Mouse (Mus musculus): ENCODE data around the gene Cdc34. TPM values are rescaled to one million over a fixed set of nuclear protein-coding genes. Genes with fewer than 3 reads are reported as not detected.
A peak's percentile ranks its signal among the peaks of the same experiment; 100 is the strongest.

Gene Cdc34
- total and polyA plus RNA-seq, 2 experiments from 2014 or later, result 61.9 to 67.9 TPM

GRCm38 (mm10) chr10:79645711-79646110 lies 36.3 kb upstream of the Cdc34 start, which contains the start of gene Odf3l2:
Gene Odf3l2 (minus strand): TSS chr10:79645738.
- H3K27ac ChIP-seq (ENCODE audit: low read depth, low read length), result no peak within 1 kb of the TSS
- no peak for DNase-seq
- H3K4me1 ChIP-seq (ENCODE audit: insufficient read depth), result no peaks in the 10 kb centered on the region
- H3K4me3 ChIP-seq (ENCODE audit: low read depth, low read length), result no peak within 1 kb of the TSS
- H3K27me3 ChIP-seq (ENCODE audit: insufficient read depth, low read length), result no peaks in the 10 kb centered on the region
- ATAC-seq, result no peak
- TF ChIP-seq CTCF (IDR thresholded peaks at IDR 0.05; ENCODE audit: low read depth), result no peak
- H3K9me3 ChIP-seq (ENCODE audit: low read length), result no peaks in the 10 kb centered on the region
- 79% methylated on average over 8 of the region's 8 CpGs for WGBS
- no peak within 1 kb of the TSS for H3K9ac ChIP-seq
- H3K4me2 ChIP-seq (ENCODE audit: low read depth), result no peak within 1 kb of the TSS
- no peaks in the 10 kb centered on the region for H3K36me3 ChIP-seq (ENCODE audit: insufficient read depth)

- Histone ChIP-seq H3K4me3 (ENCODE audit: low read depth, low read length) (no peak overlapping the region), H3K27ac (ENCODE audit: low read depth, low read length) (no peak overlapping the region), H3K4me2 (ENCODE audit: low read depth) (no peak overlapping the region), H3K9me3 (ENCODE audit: low read length) (no peaks in the 10 kb centered on the region), H3K27me3 (ENCODE audit: insufficient read depth, low read length) (no peaks in the 10 kb centered on the region), H3K4me1 (ENCODE audit: insufficient read depth) (0 out of 2 replicates have a peak, but pooled peaks cover 2% of the 10 kb centered on the region), H3K9ac (no peak overlapping the region), H3K36me3 (ENCODE audit: insufficient read depth) (no peaks in the 10 kb centered on the region)
- peak; percentile 96 for TF ChIP-seq CTCF (IDR thresholded peaks at IDR 0.05; ENCODE audit: low read depth)
- ATAC-seq (peak; percentile 70), DNase-seq (peak; percentile 88)
- WGBS, result 30% methylated on average over 7 of the region's 7 CpGs
Observed at GRCm38 (mm10) chr10:79649070-79649751, 32.8 kb upstream of the Cdc34 start.

GRCm38 (mm10) chr10:79652789-79653188 lies 29.2 kb upstream of the Cdc34 start:
- H3K4me3 ChIP-seq (ENCODE audit: low read depth, low read length), result no peak overlapping the region
- WGBS, result 81% methylated on average over 7 of the region's 7 CpGs
- peaks cover 19% of the 10 kb centered on the region for H3K4me1 ChIP-seq (ENCODE audit: insufficient read depth)
- H3K9me3 ChIP-seq (ENCODE audit: low read length), result no peaks in the 10 kb centered on the region
- H3K27me3 ChIP-seq (ENCODE audit: insufficient read depth, low read length), result no peaks in the 10 kb centered on the region
- H3K9ac ChIP-seq, result no peak overlapping the region
- TF ChIP-seq CTCF (IDR thresholded peaks at IDR 0.05; ENCODE audit: low read depth), result no peak
- ATAC-seq (no peak), DNase-seq (no peak)
- no peak overlapping the region for H3K27ac ChIP-seq (ENCODE audit: low read depth, low read length)
- no peak overlapping the region for H3K4me2 ChIP-seq (ENCODE audit: low read depth)
- H3K36me3 ChIP-seq (ENCODE audit: insufficient read depth), result no peaks in the 10 kb centered on the region

GRCm38 (mm10) chr10:79654946-79655395 lies 27.0 kb upstream of the Cdc34 start:
- 11% methylated on average over 1 of the region's 1 CpGs for WGBS
- DNase-seq (peak; percentile 88), ATAC-seq (peak; percentile 95)
- Histone ChIP-seq H3K4me3 (ENCODE audit: low read depth, low read length) (no peak overlapping the region), H3K36me3 (ENCODE audit: insufficient read depth) (no peaks in the 10 kb centered on the region), H3K27ac (ENCODE audit: low read depth, low read length) (peak overlapping the region; percentile 85), H3K9ac (no peak overlapping the region), H3K27me3 (ENCODE audit: insufficient read depth, low read length) (no peaks in the 10 kb centered on the region), H3K4me1 (ENCODE audit: insufficient read depth) (peaks cover 19% of the 10 kb centered on the region), H3K4me2 (ENCODE audit: low read depth) (peak overlapping the region; percentile 14; the same call in 1 of the 2 replicates), H3K9me3 (ENCODE audit: low read length) (no peaks in the 10 kb centered on the region)
- no peak for TF ChIP-seq CTCF (IDR thresholded peaks at IDR 0.05; ENCODE audit: low read depth)

- H3K36me3 ChIP-seq (ENCODE audit: insufficient read depth), result no peaks in the 10 kb centered on the region
- H3K4me1 ChIP-seq (ENCODE audit: insufficient read depth), result peaks cover 19% of the 10 kb centered on the region
- DNase-seq, result no peak
- no peak overlapping the region for H3K27ac ChIP-seq (ENCODE audit: low read depth, low read length)
- WGBS, result 17% methylated on average over 4 of the region's 4 CpGs
- H3K27me3 ChIP-seq (ENCODE audit: insufficient read depth, low read length), result no peaks in the 10 kb centered on the region
- no peaks in the 10 kb centered on the region for H3K9me3 ChIP-seq (ENCODE audit: low read length)
- no peak for ATAC-seq
- H3K4me2 ChIP-seq (ENCODE audit: low read depth), result no peak overlapping the region
- no peak for TF ChIP-seq CTCF (IDR thresholded peaks at IDR 0.05; ENCODE audit: low read depth)
- no peak overlapping the region for H3K4me3 ChIP-seq (ENCODE audit: low read depth, low read length)
- H3K9ac ChIP-seq, result no peak overlapping the region
Observed at GRCm38 (mm10) chr10:79658829-79659228, 23.2 kb upstream of the Cdc34 start.

- 84% methylated on average over 2 of the region's 2 CpGs for WGBS
Observed at GRCm38 (mm10) chr10:79660298-79660697, 21.7 kb upstream of the Cdc34 start.

GRCm38 (mm10) chr10:79661861-79662260 lies 20.1 kb upstream of the Cdc34 start:
- Histone ChIP-seq H3K9ac (no peak overlapping the region), H3K36me3 (ENCODE audit: insufficient read depth) (no peaks in the 10 kb centered on the region), H3K27me3 (ENCODE audit: insufficient read depth, low read length) (no peaks in the 10 kb centered on the region), H3K9me3 (ENCODE audit: low read length) (no peaks in the 10 kb centered on the region), H3K4me3 (ENCODE audit: low read depth, low read length) (no peak overlapping the region), H3K4me1 (ENCODE audit: insufficient read depth) (no peaks in the 10 kb centered on the region), H3K4me2 (ENCODE audit: low read depth) (no peak overlapping the region), H3K27ac (ENCODE audit: low read depth, low read length) (no peak overlapping the region)
- ATAC-seq (no peak), DNase-seq (no peak)
- no peak for TF ChIP-seq CTCF (IDR thresholded peaks at IDR 0.05; ENCODE audit: low read depth)
- WGBS, result 33% methylated on average over 3 of the region's 3 CpGs

More at GRCm38 (mm10) chr10:79660298-79660697, 21.7 kb upstream of the Cdc34 start:
- Histone ChIP-seq H3K4me1 (ENCODE audit: insufficient read depth) (peaks cover 9% of the 10 kb centered on the region), H3K27ac (ENCODE audit: low read depth, low read length) (no peak overlapping the region), H3K9ac (no peak overlapping the region), H3K4me3 (ENCODE audit: low read depth, low read length) (no peak overlapping the region), H3K4me2 (ENCODE audit: low read depth) (no peak overlapping the region), H3K36me3 (ENCODE audit: insufficient read depth) (no peaks in the 10 kb centered on the region), H3K9me3 (ENCODE audit: low read length) (no peaks in the 10 kb centered on the region), H3K27me3 (ENCODE audit: insufficient read depth, low read length) (no peaks in the 10 kb centered on the region)
- DNase-seq (no peak), ATAC-seq (no peak)
- TF ChIP-seq CTCF (IDR thresholded peaks at IDR 0.05; ENCODE audit: low read depth), result peak; percentile 65
